Mouse (Mus musculus): Measurements from ENCODE around the gene Sp100.

Gene Sp100

DNA sequence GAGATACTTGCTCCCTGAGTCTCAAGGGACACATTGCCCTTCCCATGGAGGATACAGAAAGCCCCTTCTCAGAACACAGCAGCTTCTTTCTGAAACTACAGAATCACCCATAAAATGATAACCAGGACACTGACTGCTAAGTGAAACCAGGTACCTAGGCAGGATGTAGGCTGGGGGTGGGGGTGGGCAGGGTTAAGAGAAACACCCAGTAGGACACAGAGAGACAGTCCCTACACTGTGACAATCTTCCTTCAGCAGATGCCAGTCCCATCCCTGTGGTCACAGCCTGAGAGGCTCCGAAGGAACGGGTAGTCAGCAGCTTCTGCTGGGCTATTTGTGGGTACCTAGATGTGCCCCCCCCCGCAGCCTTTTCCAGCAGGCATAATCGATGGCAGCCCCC is 100.9 kb downstream of the Sp100 start:
- no peak for DNase-seq (ENCODE audit: low spot score)

- DNase-seq (ENCODE audit: low spot score) = no peak
Measured at GRCm38 (mm10) chr1:85751494-85751893, 101.7 kb downstream of the Sp100 start.

- no peak for DNase-seq (ENCODE audit: low spot score)
Measured at GRCm38 (mm10) chr1:85751932-85752680, 102.3 kb downstream of the Sp100 start.

GRCm38 (mm10) chr1:85757531-85758230 is 107.9 kb downstream of the Sp100 start:
- DNase-seq (ENCODE audit: low spot score) = no peak

DNA sequence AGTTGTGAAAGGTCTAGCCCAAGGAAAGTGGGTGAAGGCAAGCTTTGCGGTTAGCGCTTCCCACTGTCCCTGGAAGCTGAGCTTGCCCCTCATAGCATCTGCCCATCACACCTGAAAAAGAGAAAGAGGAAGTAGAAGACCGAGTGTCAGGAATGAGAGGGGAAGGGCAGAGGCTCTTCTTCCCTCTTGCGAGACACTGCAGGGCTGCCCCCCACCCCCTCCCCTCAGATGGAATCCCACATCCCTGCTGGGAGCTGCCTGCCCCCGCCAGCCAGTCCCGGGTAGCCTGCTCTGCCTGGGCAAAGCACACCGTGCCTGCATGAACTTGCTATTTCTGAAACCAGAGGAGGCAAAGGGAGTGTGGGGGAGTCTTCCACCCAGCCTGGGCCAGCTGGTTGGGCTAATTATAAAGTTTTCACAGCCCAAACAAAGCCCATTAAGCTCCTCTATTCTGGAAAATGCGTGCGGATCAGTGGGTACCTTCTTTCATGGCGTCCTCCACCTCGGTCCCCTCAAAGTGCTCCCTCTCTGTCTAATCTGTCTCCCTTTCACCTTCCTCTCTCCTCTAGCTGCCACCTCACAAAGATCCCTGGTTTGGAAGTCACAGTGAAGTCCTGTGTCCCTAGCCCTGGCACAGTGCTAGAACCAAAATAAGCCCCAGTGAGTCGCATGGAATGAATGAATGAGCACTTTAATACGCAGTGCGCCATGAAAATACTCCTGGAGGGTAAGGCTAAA is 108.6 kb downstream of the Sp100 start:
- DNase-seq (ENCODE audit: low spot score) = no peak

GRCm38 (mm10) chr1:85758969-85759293 is 109.1 kb downstream of the Sp100 start:
- no peak for DNase-seq (ENCODE audit: low spot score)
